Mouse (Mus musculus) megakaryocyte-erythroid progenitor cell, adult 5-6 weeks (primary cell): Measurements from ENCODE around the gene Rbm14. TPM values are rescaled to one million over a fixed set of nuclear protein-coding genes. Genes with fewer than 3 reads are reported as not detected.

ENCODE experiments used
- ATAC-seq: replicated peaks from 2 replicates; pipeline ENCODE4 v1.8.0; 2016; ENCODE audit warnings: mild to moderate bottlenecking, inconsistent platforms; ENCODE audit not compliant: severe bottlenecking, poor library complexity, low FRiP score, low TSS enrichment
- total RNA-seq, 2 experiments: library from RNA; stranded (forward) in 1 of 2; stranded (reverse) in 1 of 2; fragments of 200-1000, 215-1000 nt in 1 of 2; fragments of >200 nt in 1 of 2; fragmentation: Nextera tagmentation in 1 of 2; gene quantifications; 2 replicates each; pipeline ENCODE4 v1.2.3; 2014 to 2017

Rbm14 gene
- 74.2 and 76.1 TPM in 2 replicates for total RNA-seq (2014; fragmentation: Nextera tagmentation)
- 16.6 and 29.1 TPM in 2 replicates for total RNA-seq (2017)

DNA sequence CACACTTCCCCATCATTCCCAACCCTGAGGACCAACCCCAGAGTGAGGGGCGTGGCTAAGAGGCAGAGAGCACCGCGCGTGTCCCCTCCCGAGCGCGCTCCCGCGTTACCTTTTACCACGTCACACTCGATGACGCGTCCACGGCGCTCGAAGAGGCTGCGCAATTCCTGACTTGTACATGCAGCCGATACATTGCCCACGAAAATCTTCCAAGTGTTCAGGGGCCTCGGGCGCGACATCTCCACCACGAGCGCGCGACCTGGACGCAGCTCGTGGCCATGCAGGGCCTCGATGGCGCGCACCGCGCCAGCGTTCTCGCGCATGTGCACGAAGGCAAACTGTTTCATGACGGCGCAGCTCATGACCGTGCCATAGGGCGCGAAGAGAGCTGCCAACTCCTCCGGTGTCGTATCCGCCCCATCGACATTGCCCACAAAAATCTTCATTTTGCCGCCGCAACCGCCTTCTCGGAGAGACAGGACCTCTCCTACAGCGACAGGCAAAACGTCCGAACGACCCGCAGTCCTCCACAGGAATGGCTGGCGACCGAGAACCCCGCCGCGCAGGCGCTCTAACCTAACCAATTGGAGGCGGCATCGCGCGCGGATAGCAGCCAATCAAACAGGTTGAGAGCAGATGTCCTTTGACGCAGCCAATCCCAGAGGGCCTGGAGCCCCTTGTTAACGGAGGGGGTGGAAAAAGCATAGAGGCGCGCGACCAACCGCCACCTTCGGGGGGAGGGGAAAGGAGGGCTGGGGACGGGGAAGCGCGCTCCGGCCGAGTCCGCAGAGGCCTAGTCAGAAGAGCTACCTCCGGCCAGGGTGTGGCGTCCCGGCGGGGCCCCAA lies at the start of gene Rbm14, which contains the start of gene Gm21992:
Gene Rbm14 (minus strand): TSS at position 572 of the 846 bp plus-strand sequence.
Gene Gm21992 (minus strand): TSS at position 550 of the 846 bp plus-strand sequence.
- peak; percentile 95 for ATAC-seq

DNA sequence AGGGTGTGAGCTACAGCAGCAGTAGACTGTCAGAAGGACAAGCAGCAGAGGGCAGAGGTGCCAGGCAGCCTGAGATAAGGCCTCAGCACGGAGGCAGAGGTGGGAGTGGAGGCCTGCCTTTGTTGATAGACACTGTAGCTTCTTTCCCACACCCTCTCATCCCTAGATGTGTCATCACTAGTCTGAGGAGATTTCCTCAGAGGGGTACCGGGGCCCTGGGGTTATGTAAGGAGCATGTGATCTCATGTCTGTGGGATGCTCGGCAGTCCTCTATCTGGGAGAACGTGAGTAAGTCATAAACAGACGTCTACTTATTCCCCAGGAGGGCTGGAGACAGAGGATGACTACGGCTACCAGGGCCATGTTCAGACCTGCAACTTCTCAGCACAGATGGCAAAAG lies 47.6 kb upstream of the Rbm14 start:
- ATAC-seq: peak; percentile 92

DNA sequence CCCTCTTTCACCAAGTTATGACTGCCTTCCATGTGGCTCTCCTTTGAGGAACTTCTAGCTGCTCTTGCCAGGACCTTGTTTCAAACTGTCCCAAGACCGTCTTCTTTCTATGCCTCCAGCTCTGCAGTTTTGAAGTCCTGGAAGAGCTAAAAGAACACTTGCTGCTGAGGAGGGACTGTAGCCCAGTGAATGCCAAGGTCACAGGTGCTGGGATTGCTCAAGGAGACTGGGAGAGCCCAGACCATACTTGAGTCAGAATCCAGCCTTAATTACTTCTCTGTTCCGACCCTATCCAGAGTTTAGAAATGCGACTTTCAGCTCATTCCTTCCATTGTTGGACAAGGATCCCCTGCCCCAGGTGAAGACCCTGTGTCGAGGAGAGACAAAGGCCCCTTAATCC lies 44.5 kb upstream of the Rbm14 start:
- no peak for ATAC-seq

DNA sequence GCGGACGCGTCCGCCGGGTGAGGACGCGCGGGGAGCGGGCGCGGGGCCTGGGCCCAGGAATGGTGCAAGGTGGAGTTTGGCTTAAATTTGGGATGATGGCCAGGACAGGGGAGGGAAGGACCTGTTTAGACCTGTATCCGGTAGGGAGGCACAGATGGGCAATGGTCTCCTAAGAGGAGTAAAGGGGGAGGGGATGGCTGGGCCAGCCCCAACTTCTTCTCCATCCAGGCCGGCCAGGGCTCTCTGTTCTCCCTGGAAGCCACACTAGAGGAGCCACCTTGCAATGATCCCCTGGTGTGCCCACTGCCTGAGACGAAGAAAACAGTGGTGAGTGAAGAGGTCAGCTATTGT lies 44.0 kb upstream of the Rbm14 start:
- no peak for ATAC-seq

DNA sequence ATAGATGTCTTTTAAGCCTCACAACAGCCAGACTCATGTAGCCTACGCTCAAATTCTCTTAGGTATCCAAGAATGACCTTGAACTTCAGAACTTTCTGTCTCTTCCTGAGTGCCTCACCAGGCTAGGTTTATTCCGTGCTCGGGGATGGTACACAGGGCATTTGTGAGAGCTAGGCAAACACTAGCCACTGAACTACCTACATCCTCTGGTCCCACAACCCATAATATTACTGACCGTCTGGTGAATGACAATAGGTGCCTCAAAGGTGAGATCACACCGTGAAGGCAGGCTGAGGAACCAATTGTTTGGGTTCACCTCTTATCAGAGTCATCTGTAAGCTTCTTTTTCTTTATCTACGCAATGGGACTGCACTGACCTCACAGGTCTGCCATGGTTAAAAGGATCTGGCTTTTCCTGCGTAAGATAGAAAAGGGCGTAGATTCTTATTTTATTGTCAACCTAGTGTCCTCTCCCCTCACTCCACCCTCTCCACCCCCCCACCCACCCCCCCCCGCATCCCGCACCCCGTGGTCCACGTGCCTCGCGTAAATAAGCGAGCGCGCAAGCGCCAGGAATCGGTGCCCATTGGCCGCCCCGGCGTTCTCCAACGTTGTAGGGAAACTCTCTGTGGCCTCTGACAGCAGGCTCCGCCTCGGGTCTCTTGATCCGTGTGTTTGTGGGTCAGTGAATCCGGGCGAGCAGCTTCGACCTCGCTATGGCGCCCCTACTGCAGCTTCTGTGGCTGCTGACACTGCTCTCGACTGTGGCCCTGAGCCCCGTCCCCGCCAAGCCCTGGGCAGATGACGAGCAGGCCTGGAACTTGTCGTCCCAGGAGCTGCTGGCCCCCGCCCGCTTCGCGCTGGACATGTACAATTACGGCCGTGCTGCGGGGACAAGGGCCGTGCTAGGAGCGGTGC lies 43.4 kb upstream of the Rbm14 start, which contains the start of gene Ctsf:
Gene Ctsf (plus strand): TSS at position 579 of the 918 bp plus-strand sequence.
- ATAC-seq: peak; percentile 58; the same call in 1 of the 2 replicates

DNA sequence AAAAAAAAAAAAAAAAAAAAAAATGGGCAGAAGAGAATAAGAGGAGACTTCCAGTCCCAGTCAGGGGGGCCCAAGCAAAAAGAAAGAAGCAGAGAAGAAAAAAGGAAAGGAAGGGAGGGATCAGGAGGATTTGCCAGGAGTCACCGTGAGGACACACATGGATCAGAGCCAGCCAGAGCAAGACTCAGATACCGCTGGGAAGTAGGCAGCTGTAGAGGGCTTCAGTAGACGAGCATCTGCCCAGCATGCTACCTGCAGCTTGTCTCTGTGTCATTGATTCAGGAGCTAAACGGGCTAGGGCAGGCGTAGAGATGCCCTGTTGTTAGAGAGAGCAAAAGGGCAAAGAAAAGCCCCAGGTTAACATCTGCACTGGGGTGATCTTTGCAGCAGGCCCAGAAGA lies 38.8 kb upstream of the Rbm14 start:
- no peak for ATAC-seq

DNA sequence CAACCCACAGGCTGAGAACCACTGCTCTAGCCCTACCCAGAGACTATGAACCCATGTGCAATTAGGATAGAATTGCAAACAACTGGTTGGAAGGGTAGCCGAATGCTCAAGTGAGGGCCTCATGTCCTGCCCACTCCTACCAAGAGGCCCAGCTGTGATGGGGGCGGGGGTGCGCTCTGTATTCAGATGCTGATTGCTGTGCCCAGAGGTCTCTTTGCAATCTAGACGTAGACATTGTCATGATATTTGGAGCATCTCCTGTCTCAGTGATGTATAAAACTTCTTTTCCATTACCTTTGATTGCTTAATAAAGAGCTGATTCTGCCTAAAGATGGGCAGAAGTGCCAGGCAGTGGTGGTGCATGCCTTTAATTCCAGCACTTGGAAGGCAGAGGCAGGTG lies 38.4 kb upstream of the Rbm14 start:
- ATAC-seq: no peak

DNA sequence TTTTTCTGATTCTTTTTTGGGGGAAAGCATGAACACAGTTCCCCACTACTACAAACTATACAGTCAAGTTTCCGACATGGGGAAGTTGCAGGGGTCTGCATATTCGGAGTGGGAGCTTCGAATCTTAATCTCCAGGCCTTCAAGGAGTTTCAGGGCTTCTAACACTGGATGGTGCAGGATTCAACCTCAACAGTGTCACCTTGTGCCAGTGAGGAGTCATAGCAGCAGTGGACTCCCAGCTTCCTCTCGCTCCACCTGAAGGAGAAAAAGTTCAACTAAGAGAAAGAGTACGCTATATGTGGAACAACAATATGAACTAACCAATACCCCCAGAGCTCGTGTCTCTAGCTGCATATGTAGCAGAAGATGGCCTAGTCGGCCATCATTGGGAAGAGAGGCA lies 36.1 kb upstream of the Rbm14 start:
- peak; percentile 83 for ATAC-seq

DNA sequence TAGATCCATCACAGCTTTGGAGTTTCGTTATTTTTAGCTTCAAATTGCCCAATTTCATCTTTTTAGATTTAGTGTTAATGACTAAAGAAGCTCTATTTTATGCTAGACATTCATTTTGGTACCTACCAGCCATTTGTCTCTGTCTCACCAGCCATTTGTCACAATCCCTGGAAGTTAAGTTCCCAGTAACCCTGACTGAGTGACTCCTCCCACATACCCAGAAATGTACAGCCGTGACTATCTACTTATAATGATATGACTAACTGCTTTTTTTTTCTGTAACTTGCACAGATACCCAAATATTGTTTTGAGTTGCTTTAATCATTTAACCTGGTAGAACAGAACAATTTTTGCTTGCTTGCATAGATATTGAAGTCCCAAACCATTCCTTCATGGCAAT lies 34.4 kb upstream of the Rbm14 start:
- no peak for ATAC-seq

DNA sequence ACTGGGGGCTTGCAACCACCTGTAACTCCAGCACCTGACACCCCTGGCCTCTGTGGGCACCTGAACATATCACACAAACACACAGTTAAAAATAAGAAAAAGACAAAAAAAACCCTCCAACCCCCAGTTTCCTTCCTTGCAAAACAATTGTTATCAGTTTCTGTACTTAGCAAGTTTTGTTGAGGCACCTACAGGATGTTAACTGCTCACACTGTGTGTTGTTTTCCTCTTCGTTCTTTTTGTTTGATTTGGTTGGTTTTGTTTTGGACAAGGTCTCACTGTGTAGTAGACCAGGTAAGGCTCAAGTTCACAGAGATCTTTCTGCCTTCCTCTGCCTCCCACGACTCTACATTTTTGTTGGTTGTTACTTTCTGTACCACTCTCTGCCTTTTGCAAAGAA lies 31.2 kb upstream of the Rbm14 start:
- no peak for ATAC-seq

DNA sequence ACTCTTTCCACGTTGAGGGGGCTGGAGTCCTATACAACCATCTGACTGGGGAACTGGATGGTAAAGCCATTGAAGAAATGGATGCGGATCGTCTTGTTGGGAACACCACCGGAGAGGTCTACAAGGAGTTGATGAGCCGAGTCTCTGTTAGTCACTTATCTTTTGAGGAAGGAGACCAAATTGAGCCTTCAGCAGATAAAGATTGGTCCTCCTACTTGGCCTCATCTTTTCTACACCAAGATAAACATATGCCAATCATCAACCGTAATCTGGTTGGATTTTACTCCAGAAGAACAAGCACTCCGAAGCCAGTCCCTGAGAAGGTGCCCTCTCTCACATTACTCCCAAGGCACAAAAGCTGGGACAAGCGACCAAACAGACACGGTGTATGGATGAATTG lies 29.4 kb upstream of the Rbm14 start:
- no peak for ATAC-seq

DNA sequence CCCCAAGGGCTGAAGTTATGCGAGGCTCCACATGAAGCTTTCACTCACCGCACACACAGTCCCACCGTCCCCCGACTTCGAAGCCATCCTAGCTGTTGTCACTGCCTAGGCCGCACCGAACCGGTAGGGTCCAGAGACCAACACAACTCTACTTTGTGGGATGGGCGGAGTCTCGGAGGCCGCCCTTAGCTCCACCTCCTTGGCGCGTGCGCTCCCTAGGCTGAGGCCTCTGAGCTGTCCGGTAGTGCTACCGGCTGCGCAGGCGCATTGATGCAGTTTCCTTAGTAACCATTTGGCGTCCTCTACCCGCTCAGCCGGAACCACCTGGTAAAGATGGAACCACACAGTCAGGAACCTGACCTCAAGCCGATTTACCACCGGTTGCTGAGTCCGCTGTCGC lies 27.7 kb upstream of the Rbm14 start, which contains the start of the genes Ccs and Ccdc87:
Gene Ccs (minus strand): TSS at position 184 of the 400 bp plus-strand sequence.
Gene Ccdc87 (plus strand): TSS at position 218 of the 400 bp plus-strand sequence.
- ATAC-seq: peak; percentile 97

DNA sequence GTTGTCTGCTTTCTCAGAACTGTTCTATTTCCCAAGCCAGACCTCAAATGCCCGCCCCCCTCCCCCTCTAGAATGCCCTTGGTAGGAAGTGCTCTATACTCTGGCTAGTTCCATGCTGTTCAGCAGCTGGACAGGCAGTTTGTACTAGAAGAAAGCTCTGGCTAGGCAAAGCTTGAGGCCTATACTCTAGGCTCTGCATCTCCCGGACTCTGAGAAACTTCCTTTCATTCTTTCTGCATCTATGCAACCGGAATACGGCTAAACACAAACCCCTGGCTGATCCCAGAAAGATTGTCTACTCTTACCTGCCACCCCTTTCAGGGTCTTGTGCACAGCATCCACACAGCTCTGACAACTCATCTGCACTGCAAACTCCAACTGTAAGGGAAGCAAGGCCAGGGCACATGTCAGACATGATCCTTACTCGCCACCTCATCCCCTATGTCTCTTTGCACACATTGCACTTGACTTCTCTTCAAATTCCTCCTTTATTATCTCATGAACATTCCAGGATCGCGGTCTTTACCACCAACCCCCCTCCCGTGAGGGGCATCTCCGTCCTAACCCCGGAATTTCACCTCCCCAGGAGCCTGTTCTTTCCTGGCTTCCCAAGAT lies 27.2 kb upstream of the Rbm14 start:
- no peak for ATAC-seq

DNA sequence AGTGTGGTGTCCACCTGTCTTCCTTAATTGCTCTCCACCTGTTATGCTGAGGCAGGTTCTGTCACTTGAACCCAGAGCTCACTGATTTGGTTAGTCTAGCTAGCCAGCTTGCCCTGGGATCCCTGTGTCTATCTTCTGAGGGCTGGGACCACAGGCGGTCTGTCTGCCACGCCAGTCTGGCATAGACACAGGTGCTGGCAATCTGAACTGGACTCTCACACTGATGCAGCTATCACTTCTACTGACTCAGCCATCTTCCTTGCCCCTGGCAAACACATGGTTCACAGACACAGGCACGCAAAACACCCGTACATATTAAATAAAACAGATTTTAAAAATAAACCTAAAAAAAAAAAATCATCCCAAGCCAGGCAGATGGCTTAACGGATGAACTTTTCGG lies 25.6 kb upstream of the Rbm14 start:
- no peak for ATAC-seq

DNA sequence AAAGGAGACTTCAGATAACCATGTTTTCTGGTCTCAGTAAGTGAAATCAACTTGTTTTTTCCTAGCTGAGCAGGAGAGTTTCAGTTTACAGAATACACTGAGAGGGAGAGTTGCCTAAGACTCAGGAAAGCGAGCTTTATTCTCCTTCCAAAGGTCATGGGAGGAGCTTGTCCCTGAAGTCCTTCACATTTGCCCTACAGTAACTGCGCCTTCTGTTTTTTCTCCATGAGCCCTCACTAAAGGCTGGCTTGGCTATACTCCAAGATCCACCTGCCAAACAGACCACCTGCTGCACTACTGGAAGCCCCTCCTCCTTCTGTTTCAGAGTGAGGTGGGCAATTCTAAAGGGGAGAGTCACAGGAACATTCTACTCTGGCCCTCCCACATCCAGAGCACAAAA lies 24.7 kb upstream of the Rbm14 start:
- ATAC-seq: no peak

DNA sequence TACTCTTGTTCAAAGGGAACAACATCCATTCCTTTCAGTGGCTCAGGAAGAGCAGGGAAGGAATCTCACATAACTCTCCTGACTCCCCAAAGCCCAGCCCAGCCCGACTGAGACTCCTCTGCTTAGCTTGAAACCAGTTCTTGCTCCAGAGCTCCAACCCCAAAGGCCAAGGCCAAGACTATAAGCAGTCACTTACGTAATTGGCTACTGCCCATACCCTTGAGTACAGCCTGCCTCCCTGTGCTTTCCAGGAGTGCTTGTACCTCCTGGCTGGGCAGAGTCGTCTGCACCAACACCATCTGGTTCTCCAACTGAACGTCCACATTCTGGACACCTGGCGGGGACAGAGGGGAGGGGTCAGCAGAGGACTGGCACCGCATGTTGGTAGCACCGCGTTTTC lies 22.5 kb upstream of the Rbm14 start:
- no peak for ATAC-seq

DNA sequence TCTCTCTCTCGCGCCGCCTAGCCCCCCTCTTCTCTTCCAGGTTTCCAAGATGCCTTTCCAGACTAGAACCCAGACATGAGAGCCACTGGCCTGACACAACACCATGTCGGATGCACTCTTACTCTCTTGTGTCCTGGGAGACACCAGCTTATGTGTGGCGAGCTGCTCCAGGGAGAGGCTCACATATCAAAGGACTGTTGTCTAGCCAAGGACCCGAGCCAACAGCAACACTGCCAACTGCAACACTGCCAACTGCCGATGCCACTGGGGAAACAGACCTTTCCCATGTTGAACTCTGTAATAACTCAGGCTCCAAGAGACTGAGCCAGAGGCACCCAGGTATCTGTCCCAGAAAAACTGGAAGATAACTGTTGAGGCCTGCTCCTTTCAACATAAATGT lies 17.7 kb upstream of the Rbm14 start:
- no peak for ATAC-seq

DNA sequence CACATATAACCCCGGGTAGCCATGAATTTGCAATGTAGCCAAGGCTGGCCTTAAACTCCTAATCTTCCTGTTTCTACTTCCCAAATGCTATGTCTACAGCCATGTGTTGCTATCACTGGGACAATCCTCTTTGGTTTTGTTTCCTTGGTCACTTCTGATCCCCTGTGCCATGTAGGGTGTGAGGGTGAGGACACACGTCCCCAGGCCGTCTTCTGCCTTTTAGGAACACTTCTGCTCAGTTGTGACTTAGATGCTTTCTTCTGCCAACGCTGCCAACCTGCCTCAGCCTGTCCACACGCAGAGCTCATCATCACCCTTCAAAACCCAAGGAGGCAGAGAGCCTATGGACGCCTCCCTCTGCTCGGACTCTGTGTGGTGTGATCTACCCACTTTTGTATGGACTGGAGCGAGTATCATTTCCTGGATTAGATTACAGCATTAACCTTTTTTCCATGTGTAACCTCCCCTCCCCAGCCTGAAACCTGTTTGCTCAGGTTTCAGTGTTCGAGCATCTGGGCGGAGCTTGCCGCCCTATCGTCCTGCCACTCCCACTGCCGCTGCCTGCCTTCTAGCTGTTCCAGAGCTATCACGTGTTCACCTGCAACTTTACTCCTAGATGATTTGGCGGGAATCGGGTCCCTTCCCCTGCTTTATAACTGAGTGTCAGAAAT lies 17.1 kb upstream of the Rbm14 start:
- no peak for ATAC-seq

DNA sequence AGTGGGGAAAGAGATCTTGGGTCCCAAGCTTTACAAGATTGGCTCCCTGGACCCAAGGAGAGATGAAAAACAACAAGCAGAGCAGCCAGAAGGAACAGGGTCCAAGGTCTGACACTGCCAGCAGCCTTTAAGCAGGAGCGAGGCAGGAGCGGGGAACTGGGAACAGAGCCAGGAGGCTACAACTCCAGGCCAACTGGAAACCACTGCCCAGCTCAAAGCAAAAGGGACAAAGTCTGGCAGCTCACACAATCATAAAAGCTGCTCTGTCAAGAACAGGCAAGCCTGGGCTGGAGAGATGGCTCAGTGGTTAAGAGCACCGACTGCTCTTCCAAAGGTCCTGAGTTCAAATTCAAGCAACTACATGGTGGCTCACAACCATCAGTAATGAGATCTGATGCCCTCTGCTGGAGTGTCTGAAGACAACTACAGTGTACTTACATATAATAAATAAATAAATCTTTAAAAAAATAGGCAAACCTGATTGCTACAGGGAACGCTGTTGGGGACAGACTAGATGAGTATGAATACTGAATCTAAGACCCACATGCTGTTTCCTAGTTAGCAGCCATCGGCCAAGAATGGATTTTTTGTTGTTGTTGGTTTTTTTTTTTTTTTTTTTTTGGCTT lies 9.4 kb upstream of the Rbm14 start:
- no peak for ATAC-seq
